Mouse (Mus musculus): ENCODE data around the gene Polr2m. TPM values are rescaled to one million over a fixed set of nuclear protein-coding genes. Genes with fewer than 3 reads are reported as not detected.
"Not testable (repeated sequence)": the region's sequence is repeated elsewhere in the genome, so short reads cannot be mapped to it uniquely, and the experiment has no call there.

Polr2m gene
- polyA plus RNA-seq, 1 experiment from 2014 or later: 461 TPM

DNA sequence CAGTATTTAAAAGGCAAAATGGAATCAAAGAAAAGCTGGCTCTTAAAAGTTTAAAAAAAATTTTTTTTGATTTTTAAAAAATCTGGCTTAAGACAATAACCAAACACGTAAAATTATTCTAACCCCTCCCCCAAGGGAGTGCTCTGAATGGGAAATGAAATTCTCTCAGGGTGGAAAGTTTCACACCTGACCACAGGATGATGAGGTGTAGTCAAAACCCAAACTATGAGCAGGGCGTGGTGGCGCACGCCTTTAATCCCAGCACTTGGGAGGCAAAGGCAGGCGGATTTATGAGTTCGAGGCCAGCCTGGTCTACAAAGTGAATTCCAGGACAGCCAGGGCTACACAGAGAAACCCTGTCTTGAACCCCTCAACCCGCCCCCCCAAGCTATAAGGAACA, 1.9 kb downstream of the Polr2m start:
- DNase-seq (ENCODE audit: low spot score); H3K9me3 ChIP-seq (ENCODE audit: control insufficient read depth, low read length); H3K27me3 ChIP-seq (ENCODE audit: control insufficient read depth, insufficient read depth, low read length); H3K27ac ChIP-seq (ENCODE audit: low read depth, low read length); H3K9ac ChIP-seq (ENCODE audit: low read length); ATAC-seq (replicated peaks; ENCODE audit: low FRiP score); H3K4me1 ChIP-seq (replicated peaks; ENCODE audit: control insufficient read depth, insufficient read depth, low read length): not testable (repeated sequence)
- Histone ChIP-seq H3K36me3 (ENCODE audit: control insufficient read depth, insufficient read depth, low read length) (peaks cover 32% of the 10 kb centered on the region), H3K4me3 (ENCODE audit: low read depth, low read length) (peak overlapping the region; percentile 94; the same call in 1 of the 2 replicates), H3K4me2 (ENCODE audit: low read depth, low read length, severe bottlenecking) (peak overlapping the region; percentile 5; the same call in 1 of the 2 replicates)
- 93% methylated on average over 7 of the region's 7 CpGs for WGBS

DNA sequence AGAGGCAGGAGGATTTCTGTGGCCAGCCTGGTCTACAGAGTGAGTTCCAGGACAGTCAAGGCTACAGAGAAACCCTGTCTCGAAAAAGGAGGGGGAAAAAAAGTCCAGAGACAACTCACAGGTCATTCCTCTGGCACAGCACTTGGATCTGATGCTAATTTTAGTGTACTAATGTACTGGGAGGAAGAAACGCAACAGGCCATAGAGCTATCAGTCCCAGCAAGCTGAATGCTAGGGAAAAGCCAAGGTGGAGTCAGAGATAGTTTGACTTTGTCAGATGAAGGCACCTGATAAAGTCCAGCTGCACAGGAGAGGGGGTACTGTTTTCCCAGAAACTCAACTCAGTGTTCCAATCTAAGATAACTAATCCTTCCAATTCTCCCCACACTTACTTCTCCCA, 5.4 kb downstream of the Polr2m start:
- no peak for DNase-seq (ENCODE audit: low spot score)
- H3K4me1 ChIP-seq (replicated peaks; ENCODE audit: control insufficient read depth, insufficient read depth, low read length): peaks cover 3% of the 10 kb centered on the region; the same call in 1 of the 2 replicates
- no peak overlapping the region for H3K4me2 ChIP-seq (ENCODE audit: low read depth, low read length, severe bottlenecking)
- H3K27me3 ChIP-seq (ENCODE audit: control insufficient read depth, insufficient read depth, low read length): no peaks in the 10 kb centered on the region
- no peak for ATAC-seq (replicated peaks; ENCODE audit: low FRiP score)
- no peak overlapping the region for H3K4me3 ChIP-seq (ENCODE audit: low read depth, low read length)
- no peak overlapping the region for H3K9ac ChIP-seq (ENCODE audit: low read length)
- H3K9me3 ChIP-seq (ENCODE audit: control insufficient read depth, low read length): no peaks in the 10 kb centered on the region
- H3K27ac ChIP-seq (ENCODE audit: low read depth, low read length): no peak overlapping the region
- 92% methylated on average over 2 of the region's 2 CpGs for WGBS
- H3K36me3 ChIP-seq (ENCODE audit: control insufficient read depth, insufficient read depth, low read length): peaks cover 50% of the 10 kb centered on the region

- no peak overlapping the region for H3K27ac ChIP-seq (ENCODE audit: low read depth, low read length)
- H3K4me2 ChIP-seq (ENCODE audit: low read depth, low read length, severe bottlenecking): no peak overlapping the region
- no peak overlapping the region for H3K9ac ChIP-seq (ENCODE audit: low read length)
- no peak overlapping the region for H3K4me3 ChIP-seq (ENCODE audit: low read depth, low read length)
- 96% methylated on average over 9 of the region's 9 CpGs for WGBS
- H3K27me3 ChIP-seq (ENCODE audit: control insufficient read depth, insufficient read depth, low read length): no peaks in the 10 kb centered on the region
- H3K36me3 ChIP-seq (ENCODE audit: control insufficient read depth, insufficient read depth, low read length): peaks cover 50% of the 10 kb centered on the region
- no peak for DNase-seq (ENCODE audit: low spot score)
- peaks cover 3% of the 10 kb centered on the region; the same call in 1 of the 2 replicates for H3K4me1 ChIP-seq (replicated peaks; ENCODE audit: control insufficient read depth, insufficient read depth, low read length)
- no peak for ATAC-seq (replicated peaks; ENCODE audit: low FRiP score)
- H3K9me3 ChIP-seq (ENCODE audit: control insufficient read depth, low read length): no peaks in the 10 kb centered on the region
These were observed 6.3 kb downstream of the Polr2m start for GRCm38 (mm10) chr9:71479413-71479812.

DNA sequence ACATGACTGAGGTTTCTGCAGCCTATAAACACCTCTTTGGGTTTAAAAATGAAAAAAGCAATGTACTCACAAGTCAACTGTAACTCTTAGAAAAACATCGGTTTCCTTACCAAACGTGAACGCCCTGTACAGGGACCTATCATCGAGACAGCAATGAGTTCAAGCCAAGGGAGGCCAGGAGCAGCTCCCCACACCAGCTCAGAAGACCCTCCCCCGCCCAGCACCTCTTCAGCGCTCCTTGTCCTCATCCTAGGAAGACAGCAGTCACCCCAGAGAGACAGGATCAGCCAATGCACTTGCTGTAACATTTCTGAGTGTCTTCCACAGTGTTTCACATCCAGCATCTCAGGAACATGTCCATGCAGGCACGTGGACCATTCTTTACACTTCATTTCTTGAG, 7.1 kb downstream of the Polr2m start:
- no peak for DNase-seq (ENCODE audit: low spot score)
- no peaks in the 10 kb centered on the region for H3K9me3 ChIP-seq (ENCODE audit: control insufficient read depth, low read length)
- no peak for ATAC-seq (replicated peaks; ENCODE audit: low FRiP score)
- H3K9ac ChIP-seq (ENCODE audit: low read length): no peak overlapping the region
- no peaks in the 10 kb centered on the region for H3K27me3 ChIP-seq (ENCODE audit: control insufficient read depth, insufficient read depth, low read length)
- peaks cover 3% of the 10 kb centered on the region; the same call in 1 of the 2 replicates for H3K4me1 ChIP-seq (replicated peaks; ENCODE audit: control insufficient read depth, insufficient read depth, low read length)
- H3K4me3 ChIP-seq (ENCODE audit: low read depth, low read length): no peak overlapping the region
- 98% methylated on average over 7 of the region's 7 CpGs for WGBS
- no peak overlapping the region for H3K4me2 ChIP-seq (ENCODE audit: low read depth, low read length, severe bottlenecking)
- H3K36me3 ChIP-seq (ENCODE audit: control insufficient read depth, insufficient read depth, low read length): peaks cover 50% of the 10 kb centered on the region
- H3K27ac ChIP-seq (ENCODE audit: low read depth, low read length): no peak overlapping the region

DNA sequence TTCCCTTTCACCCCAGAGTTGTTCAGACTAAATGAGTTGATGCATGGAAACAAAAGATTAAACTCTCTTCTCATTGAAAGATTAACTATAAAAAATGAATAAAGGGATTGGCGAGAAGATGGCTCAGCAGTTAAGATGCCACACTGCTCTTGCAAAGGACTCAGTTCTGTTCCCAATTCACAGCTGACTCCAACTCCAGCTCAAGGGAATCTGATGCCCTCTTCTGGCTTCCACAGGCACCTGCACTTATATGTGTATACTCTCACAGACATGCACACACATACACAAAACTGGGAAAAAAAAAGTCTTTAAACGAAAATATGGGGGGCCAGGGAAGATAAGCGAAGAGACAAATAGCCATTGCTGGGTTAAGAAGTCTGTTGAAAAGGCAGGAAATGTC, 9.1 kb downstream of the Polr2m start:
- Histone ChIP-seq H3K9me3 (ENCODE audit: control insufficient read depth, low read length) (no peaks in the 10 kb centered on the region), H3K4me3 (ENCODE audit: low read depth, low read length) (no peak overlapping the region), H3K27ac (ENCODE audit: low read depth, low read length) (no peak overlapping the region), H3K27me3 (ENCODE audit: control insufficient read depth, insufficient read depth, low read length) (no peaks in the 10 kb centered on the region), H3K4me2 (ENCODE audit: low read depth, low read length, severe bottlenecking) (no peak overlapping the region), H3K9ac (ENCODE audit: low read length) (no peak overlapping the region), H3K4me1 (replicated peaks; ENCODE audit: control insufficient read depth, insufficient read depth, low read length) (no peaks in the 10 kb centered on the region), H3K36me3 (ENCODE audit: control insufficient read depth, insufficient read depth, low read length) (peaks cover 41% of the 10 kb centered on the region)
- 92% methylated on average over 3 of the region's 3 CpGs for WGBS
- no peak for ATAC-seq (replicated peaks; ENCODE audit: low FRiP score)
- DNase-seq (ENCODE audit: low spot score): no peak

DNA sequence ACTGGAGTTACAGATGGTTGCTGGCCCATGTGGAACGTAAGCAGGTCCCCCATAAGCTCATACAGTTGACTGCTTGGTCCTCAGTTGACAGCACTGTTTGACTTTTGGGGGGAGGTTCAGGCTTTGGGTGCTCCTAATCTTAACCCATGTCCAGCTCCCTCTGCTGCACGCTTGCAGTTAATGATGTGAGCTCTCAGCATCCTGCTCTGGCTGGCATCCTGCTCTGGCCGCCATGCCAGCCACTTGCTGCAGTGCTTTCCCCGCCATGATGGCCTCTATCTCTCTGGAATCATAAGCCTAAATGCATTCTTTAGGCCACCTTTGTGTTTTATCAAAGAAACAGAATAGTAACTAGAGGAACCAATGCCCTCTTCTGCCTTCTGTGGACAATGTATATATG, 10.2 kb downstream of the Polr2m start:
- WGBS: 92% methylated on average over 4 of the region's 4 CpGs
- Histone ChIP-seq H3K27ac (ENCODE audit: low read depth, low read length) (no peak overlapping the region), H3K27me3 (ENCODE audit: control insufficient read depth, insufficient read depth, low read length) (no peaks in the 10 kb centered on the region), H3K4me1 (replicated peaks; ENCODE audit: control insufficient read depth, insufficient read depth, low read length) (no peaks in the 10 kb centered on the region), H3K4me3 (ENCODE audit: low read depth, low read length) (no peak overlapping the region), H3K36me3 (ENCODE audit: control insufficient read depth, insufficient read depth, low read length) (peaks cover 33% of the 10 kb centered on the region), H3K9ac (ENCODE audit: low read length) (no peak overlapping the region), H3K4me2 (ENCODE audit: low read depth, low read length, severe bottlenecking) (no peak overlapping the region), H3K9me3 (ENCODE audit: control insufficient read depth, low read length) (no peaks in the 10 kb centered on the region)
- DNase-seq (ENCODE audit: low spot score) (no peak), ATAC-seq (replicated peaks; ENCODE audit: low FRiP score) (no peak)

- H3K27ac ChIP-seq (ENCODE audit: low read depth, low read length): no peak overlapping the region
- ATAC-seq (replicated peaks; ENCODE audit: low FRiP score) (no peak), DNase-seq (ENCODE audit: low spot score) (no peak)
- H3K4me2 ChIP-seq (ENCODE audit: low read depth, low read length, severe bottlenecking): no peak overlapping the region
- no peak overlapping the region for H3K9ac ChIP-seq (ENCODE audit: low read length)
- H3K27me3 ChIP-seq (ENCODE audit: control insufficient read depth, insufficient read depth, low read length): no peaks in the 10 kb centered on the region
- H3K4me3 ChIP-seq (ENCODE audit: low read depth, low read length): no peak overlapping the region
- no peaks in the 10 kb centered on the region for H3K4me1 ChIP-seq (replicated peaks; ENCODE audit: control insufficient read depth, insufficient read depth, low read length)
- H3K9me3 ChIP-seq (ENCODE audit: control insufficient read depth, low read length): no peaks in the 10 kb centered on the region
- no peaks in the 10 kb centered on the region for H3K36me3 ChIP-seq (ENCODE audit: control insufficient read depth, insufficient read depth, low read length)
- 87% methylated on average over 4 of the region's 4 CpGs for WGBS
These were observed 18.3 kb downstream of the Polr2m start for GRCm38 (mm10) chr9:71467434-71467833.

- no peaks in the 10 kb centered on the region for H3K36me3 ChIP-seq (ENCODE audit: control insufficient read depth, insufficient read depth, low read length)
- no peak overlapping the region for H3K9ac ChIP-seq (ENCODE audit: low read length)
- no peak overlapping the region for H3K27ac ChIP-seq (ENCODE audit: low read depth, low read length)
- DNase-seq (ENCODE audit: low spot score) (peak; percentile 59), ATAC-seq (replicated peaks; ENCODE audit: low FRiP score) (no peak)
- WGBS: 78% methylated on average over 3 of the region's 3 CpGs
- H3K4me1 ChIP-seq (replicated peaks; ENCODE audit: control insufficient read depth, insufficient read depth, low read length): no peaks in the 10 kb centered on the region
- H3K4me3 ChIP-seq (ENCODE audit: low read depth, low read length): no peak overlapping the region
- H3K27me3 ChIP-seq (ENCODE audit: control insufficient read depth, insufficient read depth, low read length): no peaks in the 10 kb centered on the region
- no peaks in the 10 kb centered on the region for H3K9me3 ChIP-seq (ENCODE audit: control insufficient read depth, low read length)
- H3K4me2 ChIP-seq (ENCODE audit: low read depth, low read length, severe bottlenecking): no peak overlapping the region
These were observed 19.6 kb downstream of the Polr2m start for GRCm38 (mm10) chr9:71466111-71466510.

DNA sequence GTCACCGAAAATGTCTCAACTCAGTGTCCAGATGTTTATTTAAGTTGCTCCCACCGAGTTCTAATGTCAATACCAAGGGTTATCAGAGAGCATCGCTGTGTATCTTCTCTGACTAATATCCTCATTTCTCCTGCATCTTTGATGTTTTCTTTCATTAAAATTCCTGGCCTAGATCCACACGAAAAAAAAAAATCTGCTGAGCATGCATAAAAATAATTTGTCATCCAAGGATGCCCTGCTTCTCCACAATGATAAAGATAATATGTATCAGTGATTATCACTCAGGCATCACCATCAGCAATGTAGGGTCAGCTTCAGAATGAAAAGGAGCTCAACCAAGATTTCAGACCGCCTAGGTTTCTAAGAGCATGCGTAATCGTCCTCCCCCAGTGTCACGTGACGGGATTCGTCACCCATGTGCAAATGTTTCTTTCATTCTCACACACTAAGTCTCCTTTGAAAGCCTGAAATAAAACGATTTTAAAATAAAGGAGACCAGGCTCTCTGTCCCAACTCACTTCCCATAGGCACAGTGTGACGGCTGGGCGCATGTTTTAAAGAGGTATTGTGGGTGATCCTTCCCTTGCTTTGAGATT, 22.6 kb downstream of the Polr2m start:
- Histone ChIP-seq H3K4me1 (replicated peaks; ENCODE audit: control insufficient read depth, insufficient read depth, low read length) (no peaks in the 10 kb centered on the region), H3K36me3 (ENCODE audit: control insufficient read depth, insufficient read depth, low read length) (no peaks in the 10 kb centered on the region), H3K9ac (ENCODE audit: low read length) (no peak overlapping the region), H3K27me3 (ENCODE audit: control insufficient read depth, insufficient read depth, low read length) (no peaks in the 10 kb centered on the region), H3K9me3 (ENCODE audit: control insufficient read depth, low read length) (no peaks in the 10 kb centered on the region), H3K4me3 (ENCODE audit: low read depth, low read length) (no peak overlapping the region), H3K27ac (ENCODE audit: low read depth, low read length) (no peak overlapping the region), H3K4me2 (ENCODE audit: low read depth, low read length, severe bottlenecking) (no peak overlapping the region)
- DNase-seq (ENCODE audit: low spot score) (no peak), ATAC-seq (replicated peaks; ENCODE audit: low FRiP score) (no peak)
- 81% methylated on average over 13 of the region's 13 CpGs for WGBS

All from forebrain, embryonic 11.5 days (tissue).